Mouse (Mus musculus) embryonic fibroblast, embryonic 13.5 days (primary cell): ENCODE measurements around the gene Astn2.

Experiments used
- CTCF ChIP-seq: IDR thresholded peaks from 2 replicates; pipeline ENCODE4 v1.5.1; 2011; ENCODE audit warnings: mild to moderate bottlenecking, control low read depth, low read length, moderate library complexity, borderline replicate concordance; ENCODE audit not compliant: insufficient read depth
- POLR2A ChIP-seq: IDR thresholded peaks from 2 replicates; pipeline ENCODE4 v1.6.1; 2011; ENCODE audit warnings: low read depth, mild to moderate bottlenecking, control low read depth, low read length, moderate library complexity

- TF ChIP-seq POLR2A: no peak
- TF ChIP-seq CTCF: no peak
Observed at GRCm38 (mm10) chr4:65959188-65959759, 445.1 kb downstream of the Astn2 start.
